Mouse (Mus musculus) limb, embryonic 11.5 days (tissue): ENCODE data around the gene Camta2. TPM values are rescaled to one million over a fixed set of nuclear protein-coding genes. Genes with fewer than 3 reads are reported as not detected.
A peak's percentile ranks its signal among the peaks of the same experiment; 100 is the strongest.

ENCODE experiments used
- ATAC-seq: fragments of 200-750 bp; cut with Nextera tagmentation; 2 replicates; pipeline ENCODE4 v1.8.0; 2017; ENCODE audit warnings: low read depth; ENCODE audit not compliant: insufficient number of reproducible peaks, low FRiP score, low TSS enrichment
- DNase-seq: peaks from one replicate; pipeline ENCODE4 v3.0.0-alpha.2; 2015; ENCODE audit warnings: low spot score
- H3K27ac ChIP-seq: fragments of 300-500 bp; sonication (generic); replicated peaks from 2 replicates; pipeline ENCODE4 v1.5.1; 2014; ENCODE audit warnings: low read depth, mild to moderate bottlenecking, low read length
- H3K27me3 ChIP-seq: fragments of 300-500 bp; sonication (generic); 2 replicates; pipeline ENCODE4 v1.6.1; 2014; ENCODE audit warnings: mild to moderate bottlenecking, low read length, mixed read lengths; ENCODE audit not compliant: control insufficient read depth, insufficient read depth
- H3K36me3 ChIP-seq: fragments of 300-500 bp; sonication (generic); 2 replicates; pipeline ENCODE4 v1.6.1; 2014; ENCODE audit warnings: mild to moderate bottlenecking, low read length, moderate library complexity, mixed read lengths; ENCODE audit not compliant: control insufficient read depth, insufficient read depth
- H3K4me1 ChIP-seq: fragments of 300-500 bp; sonication (generic); 2 replicates; pipeline ENCODE4 v1.6.1; 2014; ENCODE audit warnings: low read length, mixed read lengths; ENCODE audit not compliant: control insufficient read depth, insufficient read depth
- H3K4me2 ChIP-seq: fragments of 300-500 bp; sonication (generic); 2 replicates; pipeline ENCODE4 v1.6.1; 2014; ENCODE audit warnings: low read depth, mild to moderate bottlenecking, moderate library complexity; ENCODE audit not compliant: severe bottlenecking
- H3K4me3 ChIP-seq: fragments of 300-500 bp; sonication (generic); 2 replicates; pipeline ENCODE4 v1.5.1; 2014; ENCODE audit warnings: low read depth, low read length
- H3K9ac ChIP-seq: fragments of 300-500 bp; sonication (generic); 2 replicates; pipeline ENCODE4 v1.6.1; 2014; ENCODE audit warnings: mild to moderate bottlenecking, low read length
- H3K9me3 ChIP-seq: fragments of 300-500 bp; sonication (generic); 2 replicates; pipeline ENCODE4 v1.6.1; 2016; ENCODE audit warnings: low read length; ENCODE audit not compliant: control insufficient read depth
- WGBS: fragments of 180-500 bp; shearing (Covaris S2); extraction: QIAGEN DNeasy Blood & Tissue Kit; methylation state at CpG from one replicate; pipeline ENCODE4 v1.1.7; 2014; 5-methylcytosine and 5-hydroxymethylcytosine counted together
- polyA plus RNA-seq: library from polyadenylated mRNA; unstranded; fragments of >200 nt; fragmentation: Nextera tagmentation; extraction: Ambion mirVana; gene quantifications from 2 replicates; pipeline ENCODE4 v1.2.1, GENCODE M21; 2014

Camta2 gene
- polyA plus RNA-seq, 1 experiment from 2014 or later: 8.2 TPM

- peak overlapping the region; percentile 79 for H3K4me2 ChIP-seq
- H3K4me3 ChIP-seq: peak overlapping the region; percentile 86
- no peak overlapping the region for H3K27ac ChIP-seq
- H3K9me3 ChIP-seq: no peaks in the 10 kb centered on the region
- H3K9ac ChIP-seq: peak overlapping the region; percentile 87
- peaks cover 9% of the 10 kb centered on the region; the same call in 1 of the 2 replicates for H3K36me3 ChIP-seq
- ATAC-seq (peak; percentile 21), DNase-seq (no peak)
- WGBS: 14% methylated on average over 10 of the region's 10 CpGs
- H3K4me1 ChIP-seq: peaks cover 5% of the 10 kb centered on the region
- H3K27me3 ChIP-seq: no peaks in the 10 kb centered on the region
Measured at GRCm38 (mm10) chr11:70701221-70701955, 13.5 kb upstream of the Camta2 start.

DNA sequence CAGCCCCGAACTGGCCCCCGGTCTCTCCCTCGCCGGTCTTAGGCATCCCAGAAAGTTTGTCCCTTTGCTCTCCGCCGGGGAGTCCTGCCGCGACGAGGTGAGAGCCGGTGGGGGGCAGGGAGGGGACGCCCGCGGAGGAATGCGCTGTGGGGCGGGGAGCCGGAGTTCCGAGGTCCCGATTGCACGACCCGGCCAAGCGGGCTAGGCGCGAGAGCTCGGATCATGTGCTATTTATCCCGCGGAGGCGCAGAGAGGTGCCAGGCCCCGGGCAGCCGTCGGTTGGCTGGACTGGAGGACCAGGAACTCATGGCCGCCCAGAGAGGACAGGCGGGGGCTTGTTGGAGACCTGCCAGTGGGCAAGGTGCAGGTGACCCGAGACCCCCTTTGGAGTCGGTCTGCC lies 12.7 kb upstream of the Camta2 start:
- Histone ChIP-seq H3K9me3 (no peaks in the 10 kb centered on the region), H3K36me3 (peaks cover 4% of the 10 kb centered on the region; the same call in 1 of the 2 replicates), H3K27ac (peak overlapping the region; percentile 85), H3K4me1 (peaks cover 5% of the 10 kb centered on the region), H3K4me2 (peak overlapping the region; percentile 79), H3K27me3 (no peaks in the 10 kb centered on the region), H3K4me3 (peak overlapping the region; percentile 86), H3K9ac (peak overlapping the region; percentile 87)
- under 1% methylated on average over 33 of the region's 34 CpGs for WGBS
- peak; percentile 73 for DNase-seq
- ATAC-seq: peak; percentile 26

- ATAC-seq: peak; percentile 92
- 1% methylated on average over 68 of the region's 69 CpGs for WGBS
Measured at GRCm38 (mm10) chr11:70699722-70700556, 12.0 kb upstream of the Camta2 start, which contains the start of the genes Inca1 and Kif1c. Inca1 (minus strand) TSS chr11:70700155. Kif1c (plus strand) TSS chr11:70700548.

GRCm38 (mm10) chr11:70699051-70699450 lies 11.1 kb upstream of the Camta2 start:
- Histone ChIP-seq H3K27me3 (no peaks in the 10 kb centered on the region), H3K9ac (no peak overlapping the region), H3K36me3 (no peaks in the 10 kb centered on the region), H3K4me3 (no peak overlapping the region), H3K9me3 (no peaks in the 10 kb centered on the region), H3K4me2 (no peak overlapping the region), H3K27ac (no peak overlapping the region), H3K4me1 (peaks cover 5% of the 10 kb centered on the region)
- ATAC-seq (no peak), DNase-seq (no peak)
- WGBS: 67% methylated on average over 2 of the region's 2 CpGs

More at GRCm38 (mm10) chr11:70699722-70700556, 12.0 kb upstream of the Camta2 start, which contains the start of the genes Inca1 and Kif1c:
- DNase-seq: peak; percentile 96
- H3K4me2 ChIP-seq: peak within 1 kb of the TSS; percentile 79
- H3K9ac ChIP-seq: peak within 1 kb of the TSS; percentile 87
- peaks cover 2% of the 10 kb centered on the region; the same call in 1 of the 2 replicates for H3K36me3 ChIP-seq
- peak within 1 kb of the TSS; percentile 85 for H3K27ac ChIP-seq
- H3K4me1 ChIP-seq: peaks cover 5% of the 10 kb centered on the region
- H3K27me3 ChIP-seq: no peaks in the 10 kb centered on the region
- H3K9me3 ChIP-seq: no peaks in the 10 kb centered on the region
- peak within 1 kb of the TSS; percentile 86 for H3K4me3 ChIP-seq

- no peaks in the 10 kb centered on the region for H3K36me3 ChIP-seq
- no peaks in the 10 kb centered on the region for H3K27me3 ChIP-seq
- H3K9ac ChIP-seq: no peak overlapping the region
- peaks cover 5% of the 10 kb centered on the region for H3K4me1 ChIP-seq
- WGBS: 67% methylated on average over 3 of the region's 3 CpGs
- ATAC-seq: no peak
- no peak overlapping the region for H3K4me3 ChIP-seq
- DNase-seq: no peak
- H3K4me2 ChIP-seq: no peak overlapping the region
- H3K9me3 ChIP-seq: no peaks in the 10 kb centered on the region
- no peak overlapping the region for H3K27ac ChIP-seq
Measured at GRCm38 (mm10) chr11:70697376-70697775, 9.5 kb upstream of the Camta2 start.

- no peaks in the 10 kb centered on the region for H3K36me3 ChIP-seq
- no peaks in the 10 kb centered on the region for H3K9me3 ChIP-seq
- H3K4me3 ChIP-seq: no peak overlapping the region
- no peak overlapping the region for H3K9ac ChIP-seq
- no peak for DNase-seq
- ATAC-seq: no peak
- WGBS: 67% methylated on average over 3 of the region's 3 CpGs
- peaks cover 2% of the 10 kb centered on the region for H3K4me1 ChIP-seq
- no peak overlapping the region for H3K4me2 ChIP-seq
- H3K27me3 ChIP-seq: no peaks in the 10 kb centered on the region
- H3K27ac ChIP-seq: no peak overlapping the region
Measured at GRCm38 (mm10) chr11:70693504-70693903, 5.6 kb upstream of the Camta2 start.

GRCm38 (mm10) chr11:70689578-70689977 lies 1.7 kb upstream of the Camta2 start:
- 63% methylated on average over 4 of the region's 4 CpGs for WGBS
- H3K4me2 ChIP-seq: no peak overlapping the region
- H3K4me3 ChIP-seq: no peak overlapping the region
- no peak overlapping the region for H3K27ac ChIP-seq
- ATAC-seq: no peak
- H3K4me1 ChIP-seq: peaks cover 7% of the 10 kb centered on the region
- H3K9ac ChIP-seq: no peak overlapping the region
- H3K9me3 ChIP-seq: no peaks in the 10 kb centered on the region
- no peaks in the 10 kb centered on the region for H3K36me3 ChIP-seq
- DNase-seq: no peak
- no peaks in the 10 kb centered on the region for H3K27me3 ChIP-seq

DNA sequence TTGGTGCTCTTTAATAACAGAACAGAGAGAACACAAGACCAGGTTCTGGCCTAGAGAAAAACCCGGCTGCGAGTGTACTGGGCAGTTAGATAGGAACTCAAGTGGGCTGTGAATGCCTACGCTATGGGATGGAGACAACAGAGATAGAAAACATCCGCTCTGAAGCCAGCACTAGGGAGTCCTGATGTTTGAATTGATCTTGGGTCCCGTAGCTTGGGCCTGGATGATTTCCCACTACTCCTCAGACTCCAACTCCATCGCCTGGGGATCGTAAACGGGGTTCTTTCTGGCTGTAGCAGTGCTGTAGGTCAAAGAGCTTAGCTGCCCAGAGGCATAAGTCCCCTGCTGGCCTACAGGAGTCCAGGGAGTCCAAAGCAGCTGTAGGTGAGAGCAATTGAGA lies 467 bp upstream of the Camta2 start:
- no peak for DNase-seq
- H3K4me2 ChIP-seq: peak overlapping the region; percentile 72
- H3K4me1 ChIP-seq: peaks cover 7% of the 10 kb centered on the region
- H3K27me3 ChIP-seq: no peaks in the 10 kb centered on the region
- peak overlapping the region; percentile 82 for H3K4me3 ChIP-seq
- peak overlapping the region; percentile 75 for H3K9ac ChIP-seq
- WGBS: 12% methylated on average over 8 of the region's 8 CpGs
- peak overlapping the region; percentile 66; the same call in 1 of the 2 replicates for H3K27ac ChIP-seq
- peaks cover 3% of the 10 kb centered on the region for H3K36me3 ChIP-seq
- no peaks in the 10 kb centered on the region for H3K9me3 ChIP-seq
- ATAC-seq: no peak
